Mouse (Mus musculus): ENCODE results near the gene Esrrg. TPM values are rescaled to one million over a fixed set of nuclear protein-coding genes. Genes with fewer than 3 reads are reported as not detected.

The Esrrg gene
- polyA plus RNA-seq, 1 experiment from 2014 or later, result 0.33 TPM

DNA sequence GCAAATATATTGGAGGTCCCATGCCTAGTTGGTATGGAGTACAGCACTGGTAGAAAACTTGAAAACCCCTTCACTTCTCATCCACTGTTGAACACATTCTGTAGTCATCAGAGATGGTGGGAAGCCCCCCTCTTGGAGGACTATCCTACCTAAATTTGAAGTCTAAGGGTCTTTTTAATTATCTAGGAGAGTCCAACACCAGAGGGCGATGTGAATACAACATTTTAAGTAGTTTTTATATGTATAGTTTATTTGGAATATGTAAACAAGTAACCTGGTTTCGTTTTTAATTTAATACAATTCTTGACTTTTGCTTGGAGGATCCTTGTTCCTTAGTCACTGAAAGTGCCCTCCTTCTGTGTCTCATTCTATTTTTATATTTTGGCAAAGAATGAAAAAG, 372.4 kb downstream of the Esrrg start:
- DNase-seq (ENCODE audit: low spot score), result no peak

DNA sequence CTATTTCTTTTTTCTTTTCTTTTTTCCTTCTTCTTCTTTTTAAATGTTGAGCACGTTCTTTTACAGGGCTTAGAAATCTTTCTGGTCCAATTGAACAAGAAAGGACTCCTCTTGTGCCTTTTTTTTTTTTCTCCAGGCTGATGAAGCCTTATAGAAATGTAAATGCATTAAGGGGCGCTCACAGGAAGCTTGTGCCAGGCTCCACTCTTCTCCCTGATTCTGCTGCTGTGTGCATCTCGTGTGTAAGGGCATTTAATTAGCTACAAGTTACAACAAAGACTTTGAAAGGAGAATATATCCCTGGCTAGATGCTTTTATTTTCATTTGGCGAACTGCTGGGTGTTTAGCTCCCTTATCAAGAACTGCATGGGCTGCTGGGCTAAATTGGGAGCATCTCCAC, 374.6 kb downstream of the Esrrg start:
- no peak for DNase-seq (ENCODE audit: low spot score)

DNA sequence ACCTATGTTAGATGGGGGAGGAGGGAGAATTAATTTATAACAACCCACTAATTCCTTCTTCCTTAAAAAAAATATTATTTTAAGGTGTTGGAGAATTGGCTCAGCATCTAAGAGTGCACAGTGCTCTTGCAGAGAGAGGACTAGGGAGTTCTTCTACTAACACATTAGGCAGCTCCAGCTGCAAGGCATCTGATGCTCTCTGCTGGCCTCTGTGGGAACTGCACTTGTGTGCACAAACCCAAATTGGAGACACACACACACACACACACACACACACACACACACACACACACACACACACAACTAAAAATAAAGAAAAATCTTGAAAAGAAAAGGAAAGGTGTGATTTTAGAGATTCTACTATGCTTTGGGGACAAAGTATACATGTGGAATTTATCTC, 381.6 kb downstream of the Esrrg start:
- no peak for DNase-seq (ENCODE audit: low spot score)

DNA sequence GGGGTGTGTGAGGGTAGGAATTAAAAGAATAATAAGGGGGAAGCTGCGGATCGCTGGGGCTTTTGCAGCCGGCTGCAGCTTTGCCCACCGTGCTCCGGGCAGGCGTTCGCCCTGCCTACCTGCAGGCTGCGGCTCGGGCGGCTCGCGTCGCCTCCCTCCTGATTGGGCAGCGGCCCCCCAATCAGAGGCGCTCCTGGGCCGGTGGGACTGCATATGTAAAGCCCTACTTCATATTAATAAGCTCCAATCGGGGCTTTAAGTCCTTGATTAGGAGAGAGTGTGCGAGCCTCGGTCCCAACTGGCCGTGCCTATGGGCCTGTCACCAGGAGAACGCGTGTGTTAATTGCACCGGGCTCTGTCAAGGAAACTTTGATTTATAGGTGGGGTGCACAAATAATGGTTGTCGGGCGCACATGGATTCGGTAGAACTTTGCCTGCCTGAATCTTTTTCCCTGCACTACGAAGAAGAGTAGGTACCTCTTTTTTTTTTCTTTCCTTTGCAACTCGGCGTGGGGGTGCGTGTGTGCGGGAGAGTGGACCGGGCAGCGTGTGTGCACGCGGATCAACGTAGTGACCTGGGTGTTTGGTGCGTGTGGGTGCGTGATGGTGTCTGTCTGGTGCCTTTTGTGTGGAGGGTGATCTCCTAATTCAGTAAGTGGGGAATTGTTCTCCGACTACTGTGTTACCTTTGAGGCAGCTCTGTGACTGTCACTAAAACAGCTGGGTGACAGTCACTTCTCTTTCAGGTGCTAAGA, 389.2 kb downstream of the Esrrg start:
- DNase-seq (ENCODE audit: low spot score), result no peak

DNA sequence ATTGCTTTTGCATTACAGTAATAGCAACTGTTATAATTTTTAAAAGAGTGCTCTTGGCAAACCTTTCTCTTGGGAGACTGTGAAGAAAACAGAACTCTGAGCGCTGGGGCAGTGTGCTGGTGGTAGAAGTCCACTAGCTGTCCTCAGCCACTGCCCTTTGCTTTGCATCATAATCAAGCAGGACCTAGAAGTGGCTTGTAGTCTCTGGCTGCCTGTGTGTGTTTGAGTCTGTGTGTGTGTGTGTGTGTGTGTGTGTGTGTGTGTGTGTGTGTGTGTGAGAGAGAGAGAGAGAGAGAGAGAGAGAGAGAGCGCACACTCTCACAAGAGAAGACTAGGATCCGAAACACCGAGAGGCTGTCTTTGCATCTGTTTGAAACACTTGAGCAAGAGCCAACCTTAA, 390.5 kb downstream of the Esrrg start:
- no peak for DNase-seq (ENCODE audit: low spot score)

DNA sequence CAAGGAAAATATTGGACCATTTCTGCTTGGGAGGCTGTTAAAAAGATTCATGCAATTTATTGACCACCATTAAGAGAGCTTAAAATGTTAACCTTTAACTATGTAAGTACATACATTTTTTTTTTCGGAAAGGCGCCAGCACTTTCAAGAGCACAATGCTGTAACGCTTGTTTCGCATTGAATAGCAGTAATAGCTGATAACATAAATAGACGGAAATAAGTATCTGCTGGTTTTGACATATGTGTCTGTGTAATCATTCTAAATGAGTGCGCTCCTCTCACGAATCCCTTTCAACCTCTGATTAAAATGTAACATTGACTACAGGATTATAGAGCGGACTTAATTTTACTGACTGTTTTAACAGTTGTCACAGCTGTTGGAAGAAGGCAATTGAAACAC, 391.6 kb downstream of the Esrrg start:
- no peak for DNase-seq (ENCODE audit: low spot score)

DNA sequence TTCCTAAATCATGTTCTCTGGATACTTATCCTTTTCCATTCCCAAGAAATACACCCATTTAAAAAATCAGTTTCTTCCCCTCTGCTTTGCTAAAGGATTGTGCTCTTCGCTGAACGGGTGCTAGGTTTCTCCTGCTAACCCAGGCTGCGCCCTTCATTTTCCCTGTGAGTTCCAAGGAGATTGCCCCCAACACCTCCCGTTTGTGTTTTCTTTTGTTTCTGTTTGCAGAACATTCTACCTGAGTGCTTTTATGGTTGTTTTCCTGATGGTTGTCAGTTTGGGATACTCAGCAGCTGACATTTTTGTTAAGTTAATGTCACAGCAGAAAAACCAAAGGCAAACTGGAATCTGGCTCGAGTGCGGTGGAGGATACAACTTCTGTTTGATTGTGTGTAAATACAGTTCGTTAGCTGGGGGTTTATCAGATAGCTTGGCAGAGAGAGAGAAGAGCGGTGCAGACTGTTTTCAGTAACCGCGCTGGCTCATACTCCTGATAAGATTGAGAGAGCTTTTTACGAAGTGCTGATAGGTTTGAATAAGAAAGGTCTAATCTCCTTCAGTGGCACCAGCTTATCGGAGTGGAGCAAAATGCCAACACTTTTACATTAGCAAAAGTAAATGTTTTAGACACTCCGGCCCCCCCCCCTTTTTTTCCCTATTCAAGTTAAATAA, 398.4 kb downstream of the Esrrg start:
- DNase-seq (ENCODE audit: low spot score), result no peak

DNA sequence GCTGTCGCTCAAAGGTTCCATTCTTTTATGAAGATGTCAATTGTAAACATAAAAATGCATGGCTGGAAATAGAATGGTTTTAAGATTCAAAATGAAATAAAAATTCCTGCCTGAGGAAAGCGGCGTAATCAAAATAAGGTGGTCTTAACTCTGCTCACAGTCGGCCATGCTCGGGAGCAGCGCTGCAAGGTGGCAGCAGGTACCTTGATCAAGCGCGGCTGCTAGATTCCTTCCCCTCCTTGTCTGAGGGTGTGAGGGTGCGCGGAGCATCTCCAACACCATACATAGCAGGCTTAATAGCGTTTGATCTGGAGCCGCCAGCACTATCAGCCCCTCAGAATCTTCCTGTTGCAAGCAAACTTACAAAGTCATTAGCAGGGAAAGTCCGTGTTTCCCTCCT, 399.9 kb downstream of the Esrrg start:
- no peak for DNase-seq (ENCODE audit: low spot score)

DNA sequence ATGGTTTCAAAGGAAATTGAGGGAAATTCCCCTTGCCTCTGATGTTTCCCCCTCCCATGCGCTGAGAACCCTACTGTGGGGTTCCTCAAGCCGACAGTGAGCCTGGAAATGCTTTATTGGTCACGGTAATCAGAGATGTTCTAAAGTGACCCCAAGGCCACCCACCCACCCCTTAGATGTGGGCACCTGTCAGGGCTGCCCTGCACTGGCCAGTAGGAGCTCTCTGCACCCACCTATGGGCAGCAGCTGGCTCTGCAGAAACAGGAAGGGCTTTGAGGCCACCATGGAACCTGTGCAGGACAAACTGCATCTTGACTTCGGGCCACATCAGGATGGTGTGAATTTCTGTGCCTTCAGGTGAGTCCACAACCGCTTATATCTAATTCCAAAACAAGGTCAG, 401.3 kb downstream of the Esrrg start:
- DNase-seq (ENCODE audit: low spot score), result no peak

DNA sequence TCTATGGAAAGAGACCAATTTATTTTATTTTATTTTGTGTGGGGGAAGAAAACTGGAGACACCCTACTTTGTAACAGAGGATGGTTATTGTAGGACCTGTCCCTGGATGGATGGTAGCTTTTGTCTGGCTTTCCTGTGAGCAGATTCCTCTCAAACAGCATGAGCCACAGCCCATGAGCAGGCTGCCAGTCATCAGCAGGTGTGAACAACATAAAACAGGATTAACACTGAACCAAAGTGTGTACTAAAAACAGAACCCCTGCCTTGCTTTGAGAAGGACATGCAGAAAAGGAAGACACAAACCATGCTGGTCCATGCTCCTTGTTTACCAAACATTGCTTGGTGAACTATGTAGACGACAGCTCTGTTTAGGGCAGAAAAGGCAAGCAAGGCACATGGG, 402.3 kb downstream of the Esrrg start:
- DNase-seq (ENCODE audit: low spot score), result no peak

DNA sequence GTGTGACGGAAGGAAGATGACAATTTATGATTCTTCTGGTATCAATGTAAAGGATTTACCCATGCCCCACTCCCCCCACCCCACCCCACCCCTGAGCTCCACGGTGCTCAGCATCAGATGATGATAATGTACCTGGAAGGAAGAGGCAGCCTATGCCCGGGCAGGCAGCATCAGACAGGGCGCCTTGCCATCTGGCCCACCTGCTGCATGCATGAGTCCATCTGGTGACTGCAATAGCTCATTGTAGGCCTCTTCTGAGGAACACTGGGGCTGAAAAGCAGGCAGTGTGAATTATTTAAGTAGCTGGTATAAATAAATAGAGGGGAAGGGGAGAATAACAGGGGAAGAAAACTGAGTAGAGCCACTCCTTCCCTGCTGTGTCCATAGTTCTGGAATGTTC, 405.8 kb downstream of the Esrrg start:
- DNase-seq (ENCODE audit: low spot score), result no peak

DNA sequence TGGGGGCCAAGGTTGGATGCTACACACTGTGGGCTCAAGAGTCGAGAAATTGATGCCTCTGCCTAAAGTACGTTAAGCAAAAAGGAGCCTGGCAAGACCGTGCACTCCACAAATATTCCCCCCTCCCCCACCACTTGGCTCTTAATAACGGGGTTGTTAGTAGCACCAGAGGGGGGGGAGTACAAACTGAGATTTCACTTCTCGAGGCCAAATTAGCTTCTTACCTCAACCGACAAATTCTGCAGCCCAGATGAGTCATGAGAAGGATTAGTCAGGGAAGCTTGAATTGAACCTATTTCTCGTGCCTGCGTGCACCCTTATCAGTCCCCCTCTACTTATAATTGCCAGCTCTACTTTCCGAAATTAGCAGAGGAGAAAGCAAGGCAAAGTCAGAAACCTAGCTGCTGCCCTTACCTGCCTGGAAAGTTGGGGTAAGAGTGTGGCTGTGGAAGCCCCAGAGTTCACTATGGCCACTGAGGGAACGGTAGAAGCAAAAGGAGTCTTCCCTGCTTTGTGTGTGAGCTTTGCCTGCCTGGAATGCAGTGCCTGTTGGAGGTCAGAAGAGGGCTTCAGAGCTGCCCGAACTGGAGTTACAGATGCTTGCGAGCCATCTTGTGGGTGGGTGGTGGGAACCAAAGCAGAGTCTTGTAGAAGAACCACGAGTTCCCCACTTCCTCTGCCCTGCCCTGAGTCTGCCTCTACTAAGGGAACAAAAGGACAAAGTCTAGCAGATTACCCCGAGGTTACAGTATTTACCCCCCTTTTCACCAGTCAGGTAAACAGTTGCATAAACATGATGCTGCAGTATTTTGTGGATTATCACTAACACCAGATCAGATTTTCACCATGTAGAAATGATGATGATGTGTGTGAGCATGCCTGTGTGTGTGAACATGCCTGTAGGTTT, 409.6 kb downstream of the Esrrg start:
- DNase-seq (ENCODE audit: low spot score), result no peak

DNA sequence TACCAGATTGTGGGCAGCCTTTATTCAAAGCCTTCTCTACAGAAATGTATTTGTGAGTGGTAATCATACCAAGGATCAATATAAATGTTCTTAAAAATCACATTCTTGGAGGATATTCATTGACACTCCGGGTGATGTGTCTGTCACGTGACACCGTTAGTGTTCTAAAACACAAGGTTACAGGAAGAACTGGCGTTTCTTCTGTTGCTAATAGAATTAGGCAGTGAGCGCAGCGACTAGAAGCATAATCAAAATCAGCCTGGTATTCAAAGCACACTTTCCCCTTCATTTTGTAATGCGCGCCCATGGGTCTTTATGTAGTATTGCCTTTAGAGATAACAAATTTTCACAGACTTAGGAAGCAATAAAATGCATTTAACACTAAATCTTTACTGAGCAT, 420.6 kb downstream of the Esrrg start:
- DNase-seq (ENCODE audit: low spot score), result no peak

DNA sequence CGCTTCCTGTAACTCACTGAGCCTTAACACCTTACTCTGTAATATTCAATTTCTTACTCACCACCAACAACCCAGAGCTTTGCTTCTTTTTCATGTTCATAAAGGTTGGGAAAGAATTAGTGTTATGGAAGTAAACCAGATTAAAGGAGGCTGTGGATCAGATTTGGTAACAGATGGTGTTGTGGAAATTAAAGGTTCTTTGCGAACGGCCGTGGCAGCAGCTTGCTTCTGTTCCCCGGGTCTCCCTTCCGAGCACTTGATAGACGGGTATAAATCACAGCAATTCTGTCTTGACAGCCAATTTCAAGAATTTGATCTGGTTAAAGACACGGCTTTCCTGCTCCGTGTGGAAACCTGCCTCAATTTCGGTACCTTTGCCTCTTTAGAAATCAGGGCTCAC, 421.5 kb downstream of the Esrrg start:
- DNase-seq (ENCODE audit: low spot score), result no peak

DNA sequence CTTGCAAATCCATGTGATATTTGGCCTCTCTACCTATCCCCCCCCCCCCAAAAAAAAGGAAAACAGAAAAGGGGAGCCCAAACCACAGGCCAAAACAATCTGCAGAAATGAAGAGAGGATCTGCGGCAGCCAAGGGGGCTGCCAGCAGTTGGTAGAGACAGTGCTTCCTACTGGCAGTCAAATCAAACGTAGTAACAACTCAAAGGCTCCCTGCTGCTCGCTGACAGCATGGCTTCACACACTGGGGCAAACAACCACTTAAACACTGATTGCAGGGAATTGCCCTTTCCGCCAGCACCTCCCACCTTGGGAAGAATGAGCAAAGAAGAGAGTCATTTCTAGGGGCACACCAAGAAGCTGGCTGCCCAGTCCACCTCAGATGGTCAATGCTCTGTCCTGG, 422.7 kb downstream of the Esrrg start:
- no peak for DNase-seq (ENCODE audit: low spot score)

DNA sequence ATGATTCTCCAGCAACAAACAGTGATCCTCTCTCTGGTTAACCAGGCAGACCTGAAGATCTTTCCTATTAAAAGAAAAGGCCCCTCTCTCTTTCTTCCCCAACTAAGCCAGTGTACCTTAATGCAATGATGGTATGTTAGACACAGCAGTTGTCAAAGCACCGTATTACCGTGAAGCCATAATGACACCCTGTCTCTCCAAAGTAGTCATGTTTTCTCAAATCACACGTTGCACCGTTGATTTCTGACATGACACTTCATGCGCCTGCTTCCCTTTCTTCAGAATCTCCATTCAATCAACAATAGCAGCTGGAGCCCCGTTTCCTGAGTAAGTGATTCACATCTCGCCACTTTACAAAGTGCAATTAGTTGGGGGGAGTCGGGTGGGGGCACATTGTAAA, 427.4 kb downstream of the Esrrg start:
- DNase-seq (ENCODE audit: low spot score), result no peak

DNA sequence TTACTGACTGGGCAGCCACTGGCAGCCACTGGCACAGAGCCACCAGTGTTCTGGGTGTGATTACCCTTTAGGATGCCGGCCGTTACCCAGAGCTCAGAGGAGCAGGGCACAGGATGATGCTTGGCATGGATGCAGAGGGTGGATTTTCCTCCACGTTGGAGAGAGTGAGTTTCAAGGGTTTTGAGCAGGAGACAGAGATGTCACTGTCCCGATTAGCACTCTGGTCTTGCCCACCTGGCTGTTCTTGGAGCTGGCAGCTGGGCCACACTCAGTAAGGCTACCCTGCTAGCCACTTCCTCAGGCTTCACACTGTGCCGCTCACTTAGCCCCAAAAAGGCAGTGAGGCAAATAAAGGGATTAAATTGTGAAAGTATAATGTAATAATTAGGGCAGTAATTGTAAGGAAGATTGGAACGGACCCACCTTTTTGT, 438.1 kb downstream of the Esrrg start:
- no peak for DNase-seq (ENCODE audit: low spot score)

DNA sequence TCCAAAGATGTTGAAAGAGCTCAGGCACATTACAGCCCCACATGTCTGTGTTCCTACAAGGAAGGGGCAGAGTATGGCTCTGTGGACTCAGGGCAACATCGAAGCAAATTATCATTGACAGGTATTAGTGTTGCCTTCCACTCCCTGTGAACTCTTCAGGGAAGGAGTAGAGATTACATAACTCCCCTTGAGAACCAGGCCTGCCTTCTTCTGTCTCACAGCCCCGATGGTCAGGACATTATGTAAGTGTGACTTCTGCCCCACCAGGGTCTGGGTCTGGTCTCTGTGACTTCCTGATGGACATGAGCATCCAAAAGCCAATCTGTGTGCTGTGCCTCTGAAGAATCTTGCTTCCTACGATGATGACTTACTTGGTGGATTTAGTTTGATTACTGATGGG, 438.6 kb downstream of the Esrrg start:
- DNase-seq (ENCODE audit: low spot score), result no peak

DNA sequence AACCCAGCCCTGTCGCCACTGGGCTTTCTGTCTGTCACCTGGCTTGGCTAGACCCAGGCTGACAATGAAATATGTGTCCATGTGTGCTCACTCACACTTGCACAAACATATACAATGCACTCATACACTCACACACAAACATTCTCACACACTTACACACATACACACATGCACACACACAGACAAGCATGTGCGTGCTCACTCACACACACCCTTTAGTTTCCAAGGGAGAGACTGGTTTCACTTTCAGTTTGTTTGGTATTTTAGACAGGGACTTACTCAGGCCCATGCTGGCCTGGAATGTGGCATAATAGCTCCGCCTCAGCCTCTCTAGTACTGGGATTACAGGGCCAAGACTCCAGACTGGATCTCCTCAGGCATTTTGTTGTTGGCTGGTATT, 447.3 kb downstream of the Esrrg start:
- DNase-seq (ENCODE audit: low spot score), result no peak

DNA sequence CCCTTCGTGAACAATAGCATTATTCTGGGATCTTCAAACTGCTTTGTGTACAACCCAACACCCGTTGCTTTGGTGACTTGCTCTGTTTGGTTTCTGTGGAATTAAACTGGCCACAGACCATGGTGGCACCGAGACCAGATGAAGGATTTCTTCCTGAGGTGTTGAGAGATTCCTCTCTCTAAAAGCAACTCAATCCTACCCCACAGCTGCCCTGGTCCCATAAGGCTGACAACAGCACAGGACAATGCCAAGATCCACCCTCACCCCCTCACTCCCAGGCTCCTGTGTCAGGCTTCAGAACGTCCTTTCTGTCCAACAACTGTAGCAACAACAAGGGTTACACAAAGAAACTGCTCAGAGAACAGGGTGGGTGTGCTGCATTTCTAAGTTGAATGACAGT, 449.3 kb downstream of the Esrrg start:
- no peak for DNase-seq (ENCODE audit: low spot score)

DNA sequence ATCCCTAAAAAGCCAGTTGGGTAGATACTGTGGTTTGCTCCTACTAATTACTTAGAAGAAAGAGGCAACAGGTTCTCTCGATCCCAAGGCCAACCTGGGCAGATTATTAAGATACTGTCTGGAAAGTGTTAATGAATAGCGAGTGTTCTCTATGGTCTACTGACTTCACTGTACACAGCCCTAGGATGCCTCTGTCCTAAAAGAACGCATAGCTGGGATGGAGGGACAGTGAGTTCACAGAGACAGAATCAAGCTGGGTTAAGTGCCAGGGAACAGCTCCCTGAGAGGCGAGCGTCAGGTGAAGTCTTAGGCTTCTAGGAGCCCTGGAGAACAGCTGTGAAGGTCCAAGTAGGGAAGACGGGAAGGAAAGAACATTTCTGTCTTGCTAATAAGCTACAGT, 450.4 kb downstream of the Esrrg start:
- no peak for DNase-seq (ENCODE audit: low spot score)

DNA sequence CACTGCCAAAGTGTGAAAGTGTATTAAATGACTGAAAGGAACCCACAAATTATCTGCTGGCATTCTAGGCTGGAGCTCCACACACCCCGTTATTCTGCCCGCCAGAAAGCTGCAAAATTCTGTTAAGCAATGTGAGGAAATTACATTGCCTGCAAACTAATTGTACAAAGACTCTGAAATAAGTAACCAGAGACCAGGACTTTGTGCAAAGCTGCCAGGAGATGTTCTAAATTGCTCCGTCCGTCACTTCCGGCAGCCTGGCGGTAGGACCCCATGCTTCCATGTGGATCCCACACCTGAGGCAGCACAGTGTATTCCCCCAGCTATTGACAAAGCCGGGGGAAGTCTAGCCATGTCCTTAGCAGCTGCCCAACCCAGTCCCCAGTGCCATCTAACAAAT, 451.9 kb downstream of the Esrrg start:
- DNase-seq (ENCODE audit: low spot score), result no peak
